Mouse (Mus musculus) forebrain, embryonic 11.5 days (tissue): ENCODE results near the gene Thy1. TPM values are rescaled to one million over a fixed set of nuclear protein-coding genes. Genes with fewer than 3 reads are reported as not detected.
A peak's percentile ranks its signal among the peaks of the same experiment; 100 is the strongest.

Experiments used
- ATAC-seq: fragments of 200-750 bp; cut with Nextera tagmentation; replicated peaks from 2 replicates; pipeline ENCODE4 v1.8.0; 2017; ENCODE audit warnings: moderate TSS enrichment; ENCODE audit not compliant: low FRiP score
- DNase-seq: peaks from one replicate; pipeline ENCODE4 v3.0.0-alpha.2; 2017; ENCODE audit warnings: low spot score
- H3K27ac ChIP-seq: fragments of 300-500 bp; sonication (generic); 2 replicates; pipeline ENCODE4 v1.5.1; 2014; ENCODE audit warnings: low read depth, low read length
- H3K27me3 ChIP-seq: fragments of 300-500 bp; sonication (generic); 2 replicates; pipeline ENCODE4 v1.6.1; 2014; ENCODE audit warnings: mild to moderate bottlenecking, low read length, mixed read lengths; ENCODE audit not compliant: control insufficient read depth, insufficient read depth
- H3K36me3 ChIP-seq: fragments of 300-500 bp; sonication (generic); 2 replicates; pipeline ENCODE4 v1.6.1; 2014; ENCODE audit warnings: mild to moderate bottlenecking, low read length, moderate library complexity, mixed read lengths; ENCODE audit not compliant: control insufficient read depth, insufficient read depth
- H3K4me1 ChIP-seq: fragments of 300-500 bp; sonication (generic); replicated peaks from 2 replicates; pipeline ENCODE4 v1.6.1; 2014; ENCODE audit warnings: low read length, mixed read lengths; ENCODE audit not compliant: control insufficient read depth, insufficient read depth
- H3K4me2 ChIP-seq: fragments of 300-500 bp; sonication (generic); 2 replicates; pipeline ENCODE4 v1.6.1; 2014; ENCODE audit warnings: low read depth, mild to moderate bottlenecking, low read length, moderate library complexity, mixed read lengths; ENCODE audit not compliant: severe bottlenecking
- H3K4me3 ChIP-seq: fragments of 300-500 bp; sonication (generic); 2 replicates; pipeline ENCODE4 v1.5.1; 2014; ENCODE audit warnings: low read depth, low read length
- H3K9ac ChIP-seq: fragments of 300-500 bp; sonication (generic); 2 replicates; pipeline ENCODE4 v1.6.1; 2014; ENCODE audit warnings: low read length
- H3K9me3 ChIP-seq: fragments of 300-500 bp; sonication (generic); 2 replicates; pipeline ENCODE4 v1.6.1; 2016; ENCODE audit warnings: low read length, mixed read lengths; ENCODE audit not compliant: control insufficient read depth
- WGBS: fragments of 180-500 bp; shearing (Covaris S2); extraction: QIAGEN DNeasy Blood & Tissue Kit; methylation state at CpG from one replicate; pipeline ENCODE4 v1.1.7; 2014; 5-methylcytosine and 5-hydroxymethylcytosine counted together
- polyA plus RNA-seq: library from polyadenylated mRNA; unstranded; fragments of >200 nt; fragmentation: Nextera tagmentation; extraction: Ambion mirVana; gene quantifications from 2 replicates; pipeline ENCODE4 v1.2.1, GENCODE M21; 2014

Thy1 gene
- polyA plus RNA-seq, 1 experiment from 2014 or later = not detected

GRCm38 (mm10) chr9:44042396-44042680, 846 bp upstream of the Thy1 start:
- Histone ChIP-seq H3K9me3 (no peaks in the 10 kb centered on the region), H3K4me1 (peaks cover 10% of the 10 kb centered on the region), H3K4me2 (no peak overlapping the region), H3K36me3 (no peaks in the 10 kb centered on the region), H3K27me3 (peaks cover 32% of the 10 kb centered on the region), H3K9ac (no peak overlapping the region), H3K4me3 (no peak overlapping the region), H3K27ac (no peak overlapping the region)
- 95% methylated on average over 1 of the region's 1 CpGs for whole genome bisulfite sequencing
- DNase-seq (no peak), ATAC-seq (no peak)

GRCm38 (mm10) chr9:44043708-44044425, 683 bp downstream of the Thy1 start:
- peak overlapping the region; percentile 24 for H3K4me3 ChIP-seq
- DNase-seq (no peak), ATAC-seq (no peak)
- no peak overlapping the region for H3K27ac ChIP-seq
- peaks cover 10% of the 10 kb centered on the region for H3K4me1 ChIP-seq
- H3K36me3 ChIP-seq = no peaks in the 10 kb centered on the region
- peaks cover 32% of the 10 kb centered on the region for H3K27me3 ChIP-seq
- H3K9me3 ChIP-seq = no peaks in the 10 kb centered on the region
- H3K9ac ChIP-seq = peak overlapping the region; percentile 12; the same call in 1 of the 2 replicates
- 3% methylated on average over 23 of the region's 23 CpGs for WGBS
- H3K4me2 ChIP-seq = peak overlapping the region; percentile 53

- Histone ChIP-seq H3K4me2 (no peak overlapping the region), H3K9me3 (no peaks in the 10 kb centered on the region), H3K27ac (no peak overlapping the region), H3K9ac (no peak overlapping the region), H3K4me1 (peaks cover 10% of the 10 kb centered on the region), H3K27me3 (peaks cover 32% of the 10 kb centered on the region), H3K4me3 (no peak overlapping the region), H3K36me3 (no peaks in the 10 kb centered on the region)
- 40% methylated on average over 14 of the region's 14 CpGs for WGBS
- ATAC-seq (no peak), DNase-seq (no peak)
Measured at GRCm38 (mm10) chr9:44044426-44045157, 1.4 kb downstream of the Thy1 start.

DNA sequence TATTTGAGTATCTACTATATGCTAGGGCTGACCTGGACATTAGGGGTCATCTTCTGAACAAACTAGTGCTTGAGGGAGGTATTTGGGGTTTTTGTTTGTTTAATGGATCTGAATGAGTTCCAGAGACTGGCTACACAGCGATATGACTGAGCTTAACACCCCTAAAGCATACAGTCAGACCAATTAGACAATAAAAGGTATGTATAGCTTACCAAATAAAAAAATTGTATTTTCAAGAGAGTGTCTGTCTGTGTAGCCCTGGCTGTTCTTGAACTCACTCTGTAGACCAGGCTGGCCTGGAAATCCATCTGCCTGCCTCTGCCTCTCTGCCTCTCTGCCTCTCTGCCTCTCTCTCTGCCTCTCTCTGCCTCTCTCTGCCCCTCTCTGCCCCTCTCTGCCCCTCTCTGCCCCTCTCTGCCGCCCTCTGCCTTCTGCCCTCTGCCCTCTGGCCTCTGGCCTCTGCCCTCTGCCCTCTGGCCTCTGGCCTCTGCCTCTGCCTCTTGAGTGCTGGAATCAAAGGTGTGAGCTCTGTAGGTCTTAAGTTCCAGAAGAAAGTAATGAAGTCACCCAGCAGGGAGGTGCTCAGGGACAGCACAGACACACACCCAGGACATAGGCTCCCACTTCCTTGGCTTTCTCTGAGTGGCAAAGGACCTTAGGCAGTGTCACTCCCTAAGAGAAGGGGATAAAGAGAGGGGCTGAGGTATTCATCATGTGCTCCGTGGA, 2.1 kb downstream of the Thy1 start:
- H3K4me2 ChIP-seq = no peak overlapping the region
- no peak overlapping the region for H3K4me3 ChIP-seq
- no peak overlapping the region for H3K27ac ChIP-seq
- peaks cover 32% of the 10 kb centered on the region for H3K27me3 ChIP-seq
- 75% methylated on average over 3 of the region's 3 CpGs for WGBS
- H3K36me3 ChIP-seq = no peaks in the 10 kb centered on the region
- H3K4me1 ChIP-seq = peaks cover 10% of the 10 kb centered on the region
- no peak overlapping the region for H3K9ac ChIP-seq
- no peak for ATAC-seq
- no peak for DNase-seq
- H3K9me3 ChIP-seq = no peaks in the 10 kb centered on the region

DNA sequence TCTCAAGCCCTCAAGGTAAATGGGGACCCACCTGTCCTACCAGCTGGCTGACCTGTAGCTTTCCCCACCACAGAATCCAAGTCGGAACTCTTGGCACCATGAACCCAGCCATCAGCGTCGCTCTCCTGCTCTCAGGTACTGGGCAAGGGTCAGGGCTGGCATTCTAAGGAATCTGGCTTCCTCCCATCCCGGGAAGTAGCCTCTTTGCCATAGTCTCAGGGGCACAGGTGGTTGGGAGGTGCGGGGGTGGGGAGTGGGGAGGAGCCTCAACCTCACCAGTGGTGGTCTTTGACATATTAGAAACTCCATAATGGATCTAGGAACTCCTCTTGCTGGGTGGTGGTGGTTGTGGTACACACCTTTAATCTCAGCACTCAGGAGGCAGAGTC, 2.7 kb downstream of the Thy1 start:
- Histone ChIP-seq H3K4me3 (no peak overlapping the region), H3K4me2 (no peak overlapping the region), H3K4me1 (peaks cover 10% of the 10 kb centered on the region), H3K9ac (no peak overlapping the region), H3K27me3 (peaks cover 32% of the 10 kb centered on the region), H3K36me3 (no peaks in the 10 kb centered on the region), H3K9me3 (no peaks in the 10 kb centered on the region), H3K27ac (no peak overlapping the region)
- ATAC-seq (no peak), DNase-seq (no peak)
- WGBS = 84% methylated on average over 5 of the region's 5 CpGs

DNA sequence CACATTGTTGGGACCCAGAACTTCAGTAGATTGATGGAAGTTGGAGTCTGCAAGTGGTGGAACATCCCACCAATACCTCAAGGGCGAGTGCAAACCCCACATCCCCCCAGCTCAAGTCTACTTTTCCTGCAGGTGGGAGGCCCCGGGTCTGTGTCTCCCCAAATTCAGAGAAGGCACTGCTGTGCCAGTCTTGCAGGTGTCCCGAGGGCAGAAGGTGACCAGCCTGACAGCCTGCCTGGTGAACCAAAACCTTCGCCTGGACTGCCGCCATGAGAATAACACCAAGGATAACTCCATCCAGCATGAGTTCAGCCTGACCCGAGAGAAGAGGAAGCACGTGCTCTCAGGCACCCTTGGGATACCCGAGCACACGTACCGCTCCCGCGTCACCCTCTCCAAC, 3.2 kb downstream of the Thy1 start:
- peaks cover 10% of the 10 kb centered on the region for H3K4me1 ChIP-seq
- H3K27ac ChIP-seq = no peak overlapping the region
- H3K27me3 ChIP-seq = peaks cover 31% of the 10 kb centered on the region
- no peak for ATAC-seq
- DNase-seq = no peak
- no peak overlapping the region for H3K4me2 ChIP-seq
- WGBS = 91% methylated on average over 12 of the region's 12 CpGs
- no peak overlapping the region for H3K4me3 ChIP-seq
- no peaks in the 10 kb centered on the region for H3K36me3 ChIP-seq
- H3K9me3 ChIP-seq = no peaks in the 10 kb centered on the region
- H3K9ac ChIP-seq = no peak overlapping the region

GRCm38 (mm10) chr9:44047071-44047470, 3.9 kb downstream of the Thy1 start:
- 77% methylated on average over 6 of the region's 6 CpGs for WGBS
- H3K9me3 ChIP-seq = no peaks in the 10 kb centered on the region

DNA sequence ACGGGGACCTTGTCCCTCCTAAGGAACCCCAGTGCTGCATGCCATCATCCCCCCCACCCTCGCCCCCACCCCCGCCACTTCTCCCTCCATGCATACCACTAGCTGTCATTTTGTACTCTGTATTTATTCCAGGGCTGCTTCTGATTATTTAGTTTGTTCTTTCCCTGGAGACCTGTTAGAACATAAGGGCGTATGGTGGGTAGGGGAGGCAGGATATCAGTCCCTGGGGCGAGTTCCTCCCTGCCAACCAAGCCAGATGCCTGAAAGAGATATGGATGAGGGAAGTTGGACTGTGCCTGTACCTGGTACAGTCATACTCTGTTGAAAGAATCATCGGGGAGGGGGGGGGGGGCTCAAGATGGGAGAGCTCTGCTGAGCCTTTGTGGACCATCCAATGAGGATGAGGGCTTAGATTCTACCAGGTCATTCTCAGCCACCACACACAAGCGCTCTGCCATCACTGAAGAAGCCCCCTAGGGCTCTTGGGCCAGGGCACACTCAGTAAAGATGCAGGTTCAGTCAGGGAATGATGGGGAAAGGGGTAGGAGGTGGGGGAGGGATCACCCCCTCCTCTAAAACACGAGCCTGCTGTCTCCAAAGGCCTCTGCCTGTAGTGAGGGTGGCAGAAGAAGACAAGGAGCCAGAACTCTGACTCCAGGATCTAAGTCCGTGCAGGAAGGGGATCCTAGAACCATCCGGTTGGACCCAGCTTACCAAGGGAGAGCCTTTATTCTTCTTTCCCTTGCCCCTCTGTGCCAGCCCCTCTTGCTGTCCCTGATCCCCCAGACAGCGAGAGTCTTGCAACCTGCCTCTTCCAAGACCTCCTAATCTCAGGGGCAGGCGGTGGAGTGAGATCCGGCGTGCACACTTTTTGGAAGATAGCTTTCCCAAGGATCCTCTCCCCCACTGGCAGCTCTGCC, 4.6 kb downstream of the Thy1 start:
- peaks cover 24% of the 10 kb centered on the region for H3K27me3 ChIP-seq
- peaks cover 10% of the 10 kb centered on the region for H3K4me1 ChIP-seq
- H3K9me3 ChIP-seq = no peaks in the 10 kb centered on the region
- WGBS = 80% methylated on average over 14 of the region's 14 CpGs
- no peak overlapping the region for H3K4me3 ChIP-seq
- H3K36me3 ChIP-seq = no peaks in the 10 kb centered on the region
- H3K9ac ChIP-seq = no peak overlapping the region
- no peak overlapping the region for H3K4me2 ChIP-seq
- ATAC-seq = no peak
- DNase-seq = no peak
- no peak overlapping the region for H3K27ac ChIP-seq

More at GRCm38 (mm10) chr9:44047071-44047470, 3.9 kb downstream of the Thy1 start:
- Histone ChIP-seq H3K27me3 (peaks cover 29% of the 10 kb centered on the region), H3K27ac (no peak overlapping the region), H3K4me3 (no peak overlapping the region), H3K4me1 (peaks cover 10% of the 10 kb centered on the region), H3K36me3 (no peaks in the 10 kb centered on the region), H3K4me2 (no peak overlapping the region), H3K9ac (no peak overlapping the region)
- ATAC-seq (no peak), DNase-seq (no peak)
